Mouse (Mus musculus): ENCODE results near the gene Ostm1.

Gene Ostm1

DNA sequence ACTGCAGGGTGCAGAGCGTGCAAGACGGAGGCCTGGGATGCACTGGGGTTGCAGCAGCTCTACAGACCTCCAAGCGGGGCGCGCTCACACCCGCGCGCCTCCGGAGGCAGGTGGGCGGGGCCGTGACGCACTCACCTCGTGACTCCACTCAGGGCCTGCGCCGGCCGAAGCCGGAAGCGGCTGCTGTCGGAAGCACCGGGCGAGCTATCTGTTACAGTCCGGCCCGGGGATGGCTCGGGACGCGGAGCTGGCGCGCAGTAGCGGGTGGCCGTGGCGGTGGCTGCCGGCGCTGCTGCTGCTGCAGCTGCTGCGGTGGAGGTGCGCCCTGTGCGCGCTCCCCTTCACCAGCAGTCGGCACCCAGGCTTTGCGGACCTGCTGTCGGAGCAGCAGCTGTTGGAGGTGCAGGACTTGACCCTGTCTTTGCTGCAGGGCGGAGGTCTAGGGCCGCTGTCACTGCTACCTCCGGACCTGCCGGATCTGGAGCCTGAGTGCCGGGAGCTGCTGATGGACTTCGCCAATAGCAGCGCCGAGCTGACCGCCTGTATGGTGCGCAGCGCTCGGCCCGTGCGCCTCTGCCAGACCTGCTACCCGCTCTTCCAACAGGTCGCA lies 95.2 kb downstream of the Ostm1 start:
- DNase-seq (ENCODE audit: low read depth, low spot score): peak; percentile 79

DNA sequence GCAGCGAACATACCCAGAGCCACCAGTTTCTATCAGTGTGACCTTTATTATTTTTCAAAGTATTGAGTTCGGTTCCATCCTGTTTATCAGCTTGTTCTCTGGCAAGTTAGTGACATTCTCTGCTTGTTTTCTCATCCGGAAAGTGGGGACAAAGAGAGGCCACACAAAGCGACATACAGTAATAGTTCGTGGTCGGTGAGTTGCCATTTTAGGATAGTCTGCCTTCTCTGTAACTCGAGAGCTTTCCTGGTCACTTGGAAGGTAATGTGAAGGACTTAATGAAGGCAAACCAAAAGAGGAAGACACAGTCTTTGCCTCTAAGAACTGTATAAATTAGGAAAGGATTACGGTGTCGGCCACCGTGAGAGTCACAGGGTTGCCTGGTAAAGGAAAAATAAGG lies 96.0 kb downstream of the Ostm1 start:
- no peak for DNase-seq (ENCODE audit: low read depth, low spot score)

DNA sequence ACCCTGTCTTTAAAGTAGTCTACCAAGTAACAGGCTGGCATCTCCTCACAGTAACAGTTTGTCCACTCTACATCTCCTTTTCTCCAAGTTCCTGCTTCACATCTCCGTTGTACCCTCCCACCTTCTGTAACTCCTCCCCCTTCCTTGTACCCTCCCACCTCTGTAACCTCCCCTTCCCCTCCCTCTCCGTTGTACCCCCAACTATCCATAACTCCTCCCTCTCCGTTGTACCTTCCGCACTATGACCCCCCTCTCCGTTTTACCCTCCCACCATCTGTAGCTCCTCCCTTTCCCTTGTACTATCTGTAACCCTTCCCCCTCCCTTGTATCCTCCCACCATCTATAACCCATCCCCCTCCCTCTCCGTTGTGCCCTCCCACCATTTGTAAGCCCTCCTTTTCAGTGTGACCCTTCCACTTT lies 97.0 kb downstream of the Ostm1 start:
- no peak for DNase-seq (ENCODE audit: low read depth, low spot score)

DNA sequence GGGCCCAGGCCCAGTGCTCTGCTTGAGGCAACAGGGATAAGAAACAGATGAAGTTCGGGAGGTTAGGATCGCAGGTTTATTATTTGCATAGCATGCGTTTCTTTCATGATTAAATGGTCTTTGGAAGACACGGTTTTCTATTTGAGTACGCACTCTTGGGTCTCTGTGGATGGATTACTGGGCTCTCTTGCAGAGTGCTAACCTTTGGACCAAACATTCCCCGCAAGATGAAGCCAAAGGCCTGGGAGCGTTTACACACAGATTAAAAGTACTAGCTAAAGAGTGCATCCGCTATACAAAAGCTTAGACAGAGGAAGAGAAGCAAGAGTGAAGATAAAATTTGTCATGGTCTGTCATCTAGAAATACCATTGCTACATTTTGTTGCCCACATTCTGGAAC lies 98.8 kb downstream of the Ostm1 start:
- DNase-seq (ENCODE audit: low read depth, low spot score): no peak

DNA sequence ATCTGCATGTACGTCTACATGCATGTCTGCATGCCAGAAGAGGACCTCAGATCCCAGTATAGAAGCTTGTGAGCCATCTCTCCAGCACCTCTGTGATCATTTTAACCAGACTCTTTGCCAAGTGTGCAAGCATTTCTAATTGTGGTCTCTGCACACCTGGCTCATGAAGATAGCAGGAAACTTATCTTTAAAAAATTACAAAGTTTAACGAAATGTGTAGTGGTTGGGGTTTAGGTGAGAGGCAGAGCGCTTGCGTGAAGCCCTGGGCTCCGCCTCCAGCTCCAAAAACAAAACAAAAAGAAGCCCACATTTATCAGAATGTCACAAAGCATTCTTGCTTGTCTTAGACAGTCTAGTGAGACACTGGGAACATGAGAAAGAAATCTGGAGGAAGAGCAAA lies 104.3 kb downstream of the Ostm1 start:
- no peak for DNase-seq (ENCODE audit: low read depth, low spot score)

DNA sequence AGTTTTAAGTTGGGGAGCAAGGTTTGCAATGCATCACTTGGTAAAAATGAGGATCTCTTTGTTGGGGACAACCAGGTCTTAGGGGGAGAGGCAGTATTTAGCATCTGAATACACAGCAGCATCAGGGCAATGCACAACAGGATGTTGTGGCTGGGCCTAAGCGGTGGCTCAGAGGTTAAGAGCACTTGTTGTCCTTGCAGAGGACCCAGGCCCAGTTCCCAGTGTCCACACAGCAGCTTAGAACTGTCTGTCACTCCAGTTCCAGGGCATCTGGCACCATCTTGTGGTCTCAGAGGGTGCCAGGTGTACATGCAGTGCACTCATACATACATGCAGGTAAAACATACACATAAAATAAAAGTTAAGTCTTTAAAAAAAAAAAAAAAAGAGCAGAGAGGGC lies 106.1 kb downstream of the Ostm1 start:
- DNase-seq (ENCODE audit: low read depth, low spot score): no peak

DNA sequence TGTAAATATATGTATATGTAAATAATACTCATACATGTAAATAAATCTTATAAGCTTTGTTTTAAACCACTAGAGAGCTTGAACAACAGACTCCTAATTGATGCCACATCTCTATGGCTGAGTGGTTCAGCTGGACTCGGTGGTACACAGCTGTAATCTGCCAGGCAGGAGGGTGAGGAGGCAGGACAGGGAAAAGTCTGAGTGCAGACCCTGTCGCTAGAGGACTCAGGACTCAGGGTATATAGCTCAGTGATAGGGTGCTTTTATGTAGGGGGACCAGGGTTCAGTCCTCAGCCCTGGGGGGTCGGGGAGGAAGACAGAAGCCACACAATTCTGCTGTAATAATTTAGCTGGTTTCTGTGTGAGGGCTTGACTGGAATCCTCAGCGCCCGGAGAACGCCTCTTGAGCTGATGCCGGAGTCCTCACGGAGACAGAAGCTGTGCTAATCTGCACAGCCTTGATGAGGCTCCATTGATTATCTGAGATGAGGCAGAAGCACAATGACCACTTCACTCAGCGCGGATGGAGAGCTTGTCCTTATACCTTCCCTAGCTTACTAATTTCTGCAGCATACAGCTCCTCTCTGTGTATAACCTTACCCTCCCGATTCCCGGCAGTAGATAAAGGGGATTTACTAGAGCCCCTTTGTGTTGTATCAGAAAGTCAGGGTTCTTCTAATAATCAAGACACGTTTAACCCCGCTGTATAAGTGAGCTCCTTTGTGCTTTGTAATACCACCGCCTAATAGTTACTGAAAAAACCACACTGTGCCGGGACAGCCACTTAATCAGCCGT lies 106.8 kb downstream of the Ostm1 start:
- DNase-seq (ENCODE audit: low read depth, low spot score): no peak

DNA sequence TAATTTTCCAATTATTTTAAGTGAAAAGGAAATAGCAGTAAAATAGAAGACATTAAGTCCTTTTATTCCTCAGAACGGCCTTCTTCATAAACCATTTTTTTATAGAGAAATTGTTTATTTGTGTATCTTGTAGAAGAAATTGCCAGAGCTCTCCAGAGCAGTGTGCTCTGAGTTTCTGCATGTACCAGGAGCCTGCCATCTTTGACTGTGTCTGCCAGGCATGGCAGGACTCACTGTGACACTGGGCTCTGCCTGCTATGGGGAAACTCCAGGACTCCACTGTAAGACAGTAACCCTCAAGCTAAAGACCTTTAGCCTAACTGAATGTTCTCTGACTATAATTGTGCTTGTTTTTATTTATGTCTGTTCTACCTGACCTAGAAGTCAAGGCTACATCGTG lies 107.4 kb downstream of the Ostm1 start:
- no peak for DNase-seq (ENCODE audit: low read depth, low spot score)

DNA sequence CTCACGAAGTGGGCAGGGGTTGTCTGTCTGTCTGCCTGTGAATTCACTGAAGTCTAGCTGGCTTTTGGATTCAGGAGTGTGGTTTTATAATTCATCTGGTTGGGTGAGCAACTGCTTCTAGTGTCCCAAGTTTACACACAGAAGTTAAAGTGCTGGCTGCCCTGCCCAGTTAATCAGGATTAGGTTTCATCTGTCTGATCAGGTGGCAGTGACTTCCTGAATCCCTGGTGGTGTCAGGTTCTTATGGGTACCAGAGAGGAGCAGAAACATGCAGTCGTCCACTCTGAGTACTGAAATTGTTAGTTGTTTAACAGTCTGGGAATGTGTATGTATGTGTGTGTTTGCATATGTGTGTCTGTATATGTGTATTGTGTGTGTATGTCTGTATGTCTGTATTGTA lies 108.5 kb downstream of the Ostm1 start:
- DNase-seq (ENCODE audit: low read depth, low spot score): no peak

DNA sequence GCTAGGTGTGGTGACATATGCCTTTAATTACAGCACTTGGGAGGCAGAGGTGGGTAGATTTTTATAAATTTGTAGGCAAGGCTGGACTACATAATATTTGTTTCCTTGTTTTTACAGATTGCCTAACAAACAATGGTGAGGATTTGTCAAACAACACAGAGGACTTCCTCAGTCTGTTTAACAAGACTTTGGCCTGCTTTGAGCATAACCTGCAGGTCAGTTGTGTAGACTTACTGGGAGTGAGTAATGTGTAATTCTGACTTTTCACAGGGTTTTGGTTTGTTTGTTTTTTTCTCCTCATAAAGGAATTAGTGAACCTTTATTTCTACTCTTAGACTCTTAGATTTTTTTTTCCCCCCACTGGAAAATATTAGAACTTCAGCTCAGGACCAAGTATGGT lies 109.2 kb downstream of the Ostm1 start:
- no peak for DNase-seq (ENCODE audit: low read depth, low spot score)

DNA sequence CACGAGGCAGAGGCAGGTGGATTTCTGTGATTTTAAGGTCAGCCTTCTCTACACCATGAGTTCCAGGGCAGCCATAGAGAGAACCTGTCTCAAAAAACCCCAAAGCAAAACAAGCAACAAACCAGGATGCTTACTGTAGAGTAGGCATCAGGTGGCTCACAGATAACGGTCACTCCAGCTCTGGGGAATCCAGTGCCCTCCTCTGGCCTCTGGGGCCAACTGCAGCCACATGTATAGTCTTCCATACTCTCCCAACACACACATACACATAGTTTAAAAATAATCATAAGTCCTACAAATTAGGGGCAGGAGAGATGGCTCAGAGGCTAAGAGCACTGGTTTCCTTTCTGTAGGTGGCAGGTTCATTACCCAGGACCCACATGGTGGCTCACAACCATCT lies 109.9 kb downstream of the Ostm1 start:
- DNase-seq (ENCODE audit: low read depth, low spot score): no peak

DNA sequence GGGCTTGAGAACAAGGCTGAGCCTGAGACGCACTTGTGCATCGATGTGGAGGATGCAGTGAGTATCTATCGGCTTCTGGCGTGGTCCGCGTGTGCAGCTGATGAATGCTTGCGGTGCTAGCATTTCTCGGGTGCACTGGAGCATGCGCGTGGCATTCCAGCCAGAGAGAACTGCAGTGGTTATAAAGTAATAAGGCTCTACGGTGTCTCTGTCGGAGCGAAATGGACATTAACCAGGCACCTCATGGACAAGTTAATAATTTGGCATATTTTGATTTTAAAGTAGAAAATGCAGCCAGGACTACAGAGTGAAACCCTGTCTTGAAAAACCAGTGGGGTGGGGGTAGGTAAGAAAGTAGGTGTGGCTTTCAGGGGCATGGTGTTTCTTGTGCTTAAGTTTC lies 112.7 kb downstream of the Ostm1 start:
- DNase-seq (ENCODE audit: low read depth, low spot score): no peak

DNA sequence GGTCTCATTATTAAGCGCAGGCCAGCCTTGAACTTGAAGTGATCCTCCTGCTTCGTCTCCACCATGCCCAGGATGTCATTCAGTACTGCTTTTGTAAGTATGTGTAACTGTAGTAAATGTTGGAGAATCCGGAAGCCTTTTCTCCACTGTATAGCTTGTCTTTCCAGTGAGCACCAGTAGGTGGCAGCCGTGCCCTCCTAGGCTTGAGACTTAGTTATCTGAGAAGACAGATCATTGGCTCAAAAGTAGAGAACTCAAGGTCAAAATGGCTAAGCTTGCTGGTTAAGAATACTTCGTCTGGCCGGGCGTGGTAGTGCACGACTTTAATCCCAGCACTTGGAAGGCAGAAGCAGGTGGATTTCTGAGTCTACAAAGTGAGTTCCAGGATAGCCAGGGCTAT lies 113.4 kb downstream of the Ostm1 start:
- DNase-seq (ENCODE audit: low read depth, low spot score): peak; percentile 22

DNA sequence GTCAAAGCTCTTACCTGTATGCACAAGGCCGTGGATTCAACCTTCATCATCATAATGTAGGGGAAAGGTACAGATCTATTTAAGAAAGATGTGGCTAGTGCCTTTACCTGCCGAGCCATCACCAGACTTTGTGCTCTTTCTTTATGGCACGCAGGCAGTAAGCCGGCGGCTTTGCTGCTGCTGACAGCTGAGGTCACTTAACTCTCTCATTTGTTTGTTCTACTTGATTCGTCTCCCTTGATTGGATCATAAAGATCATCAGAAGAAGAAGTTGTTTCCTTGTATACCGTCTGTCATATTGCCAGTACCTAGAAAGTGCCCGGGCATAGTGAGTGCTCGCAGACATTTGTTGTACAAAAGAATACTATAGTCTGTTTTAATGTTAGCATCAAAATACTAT lies 114.8 kb downstream of the Ostm1 start:
- DNase-seq (ENCODE audit: low read depth, low spot score): no peak

DNA sequence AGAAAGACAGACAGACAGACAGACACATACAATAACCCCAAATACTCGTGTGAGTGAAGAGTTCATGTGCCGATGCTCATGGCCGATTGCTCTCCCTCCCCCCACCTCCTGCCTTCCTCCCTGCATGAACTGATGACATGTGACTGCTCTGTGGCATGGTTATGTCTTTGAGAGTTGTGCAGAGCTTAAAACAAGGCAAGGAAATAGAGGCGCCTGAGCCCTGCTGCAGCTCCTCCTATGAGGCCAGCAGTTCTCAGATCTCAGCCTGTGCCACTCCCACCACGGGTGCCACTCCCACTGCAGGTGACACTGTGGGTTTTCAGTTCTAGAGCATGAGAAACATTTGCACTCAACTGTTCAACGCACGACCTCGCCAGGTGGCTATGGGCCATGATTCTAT lies 115.4 kb downstream of the Ostm1 start:
- DNase-seq (ENCODE audit: low read depth, low spot score): no peak

DNA sequence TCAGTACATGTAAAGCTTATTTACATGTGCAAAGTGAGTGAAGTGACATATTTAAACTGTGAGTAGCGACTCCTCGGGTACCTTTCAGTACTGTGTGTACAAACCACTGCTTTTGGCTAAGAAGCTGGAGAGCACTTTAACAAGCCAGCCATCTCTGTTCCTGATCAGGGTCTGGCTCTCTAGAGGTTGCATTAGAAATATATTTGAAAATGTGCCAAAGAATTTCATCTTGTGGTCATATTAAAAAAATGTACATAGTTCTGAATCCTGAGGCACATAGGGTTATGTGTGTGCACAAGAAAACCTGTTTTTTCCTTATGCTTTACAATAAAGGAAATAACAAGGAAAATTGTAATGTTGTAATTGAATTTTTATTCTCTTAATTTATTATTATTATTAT lies 118.5 kb downstream of the Ostm1 start:
- no peak for DNase-seq (ENCODE audit: low read depth, low spot score)

DNA sequence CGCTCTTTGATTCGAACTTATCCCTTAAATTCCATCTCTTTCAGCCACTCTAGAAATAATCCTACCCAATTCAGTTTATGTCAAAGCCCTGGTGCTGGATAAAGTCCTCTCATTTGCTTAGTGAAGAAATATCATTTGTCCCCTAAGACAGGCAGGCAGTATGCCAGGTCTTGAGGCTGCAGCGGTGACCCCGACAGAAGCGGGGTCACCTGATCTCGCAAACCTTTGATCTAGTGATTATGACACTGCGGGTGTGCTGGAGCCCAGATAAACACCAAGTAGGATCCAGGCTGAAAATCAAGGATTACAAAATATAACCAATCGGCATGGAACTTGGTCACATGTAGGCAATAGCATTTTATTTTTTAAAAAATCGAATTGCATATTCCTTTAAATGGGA lies 131.1 kb downstream of the Ostm1 start:
- no peak for DNase-seq (ENCODE audit: low read depth, low spot score)

DNA sequence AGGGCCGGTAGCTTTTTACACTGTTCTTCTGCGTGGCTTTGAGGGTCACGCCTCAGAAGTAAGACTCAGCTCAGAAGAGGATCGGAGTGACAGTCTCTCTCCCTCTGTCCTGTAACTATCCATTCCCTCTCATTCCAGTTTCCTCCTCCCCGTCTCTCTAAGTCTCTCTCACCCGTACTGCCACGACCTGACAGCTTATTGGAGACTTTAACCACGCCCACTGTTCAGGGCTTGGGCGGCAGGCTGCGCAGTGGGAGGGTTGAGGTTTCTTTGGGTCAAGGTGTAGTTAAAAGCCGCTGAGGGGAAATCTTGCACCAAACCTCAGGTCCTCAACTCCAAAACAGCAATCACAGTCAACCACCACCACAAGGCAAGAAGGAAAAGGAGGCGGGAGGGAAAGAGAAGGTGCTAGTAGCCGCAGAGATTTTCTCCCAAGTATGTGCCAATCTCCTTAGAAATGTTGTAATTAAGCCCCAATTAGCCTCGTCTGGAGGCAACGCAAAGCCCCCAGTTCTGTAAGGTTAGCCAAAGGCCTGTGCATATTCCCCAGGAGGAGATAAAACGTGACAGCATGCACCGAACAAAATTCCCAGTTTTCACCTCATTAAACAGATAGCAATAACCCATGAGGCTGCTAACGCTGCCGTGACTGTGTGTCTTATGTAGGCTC lies 131.9 kb downstream of the Ostm1 start:
- DNase-seq (ENCODE audit: low read depth, low spot score): no peak

DNA sequence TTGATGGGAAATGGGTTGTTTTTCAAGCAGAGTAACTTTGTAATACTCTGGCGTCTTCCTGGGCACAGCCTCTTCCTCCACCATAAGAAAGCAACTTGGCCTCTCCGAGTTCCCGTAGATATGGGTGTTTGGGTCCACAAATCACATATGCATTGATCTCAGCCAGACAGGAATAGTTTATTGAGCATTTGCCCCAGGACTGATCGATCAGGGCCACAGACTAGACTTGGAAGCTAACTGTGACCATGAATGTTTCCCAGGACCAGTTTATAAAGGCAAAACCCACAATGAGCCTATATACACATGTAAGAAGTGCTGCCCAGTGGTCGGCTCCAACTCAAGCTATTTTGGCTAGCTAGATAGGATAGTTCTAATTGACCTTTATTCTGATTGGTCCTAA lies 138.5 kb downstream of the Ostm1 start:
- no peak for DNase-seq (ENCODE audit: low read depth, low spot score)

DNA sequence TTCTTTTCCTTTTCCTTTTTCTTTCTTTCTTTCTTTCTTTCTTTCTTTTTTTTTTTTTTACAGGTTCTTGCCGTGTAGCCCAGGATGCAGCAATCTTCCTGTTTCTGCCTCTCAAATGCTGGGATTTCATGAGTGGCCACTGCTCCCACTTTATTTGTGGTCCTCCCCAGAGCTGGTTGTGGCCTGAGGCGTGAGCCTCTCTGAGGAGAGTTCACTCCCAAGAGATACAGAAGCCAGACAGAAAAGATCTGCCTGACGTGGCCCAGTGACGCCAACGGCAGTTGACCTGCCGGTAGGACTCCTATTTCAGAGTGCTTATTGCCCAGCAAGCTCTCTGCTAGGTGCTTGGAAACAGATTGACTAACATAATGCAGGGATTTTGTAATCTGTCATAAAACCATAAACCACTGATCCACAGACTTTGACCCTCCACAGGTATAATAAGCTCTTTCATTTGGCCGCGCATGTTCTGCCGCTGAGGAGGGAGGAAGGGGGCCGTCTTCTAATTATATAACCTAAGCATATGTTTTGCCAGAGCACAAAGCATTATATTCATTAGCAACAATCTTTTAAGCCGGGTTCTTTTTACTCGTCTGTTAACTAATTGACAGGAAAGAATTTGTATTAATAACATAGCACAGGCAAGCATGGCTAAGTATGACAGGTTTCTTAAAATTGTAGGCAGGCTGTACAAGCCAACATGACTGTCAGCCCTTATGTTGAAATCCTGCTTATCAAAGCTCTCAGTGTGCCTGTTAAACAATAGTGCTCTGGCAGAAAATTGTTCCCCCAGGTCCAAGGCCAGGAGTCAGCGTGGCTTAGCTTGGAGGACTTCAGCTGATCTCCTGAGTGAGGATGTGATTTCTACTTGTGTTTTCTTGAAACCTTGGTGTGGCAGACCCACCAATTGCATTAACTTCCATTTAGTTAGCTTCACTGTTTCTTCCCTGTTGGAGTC lies 139.9 kb downstream of the Ostm1 start:
- no peak for DNase-seq (ENCODE audit: low read depth, low spot score)

DNA sequence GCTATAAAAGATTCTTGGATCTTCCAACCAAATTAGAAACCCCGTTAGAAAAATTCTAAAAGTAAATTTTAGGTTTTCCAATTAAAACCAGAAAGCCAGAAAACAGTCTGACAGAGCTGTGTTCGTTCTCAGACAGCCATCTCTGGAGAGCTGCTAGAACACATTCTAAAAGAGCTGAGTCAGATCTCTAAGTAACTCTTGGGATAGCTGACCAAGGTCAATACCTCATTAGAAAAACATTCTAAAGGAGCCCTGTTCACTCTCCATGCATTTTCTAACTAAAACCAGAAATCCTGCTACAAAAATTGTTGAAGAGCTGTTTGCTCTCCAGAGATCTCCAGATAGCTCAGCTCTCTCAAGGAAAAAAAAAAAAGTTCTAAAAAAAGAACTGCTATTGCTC lies 146.0 kb downstream of the Ostm1 start:
- no peak for DNase-seq (ENCODE audit: low read depth, low spot score)

DNA sequence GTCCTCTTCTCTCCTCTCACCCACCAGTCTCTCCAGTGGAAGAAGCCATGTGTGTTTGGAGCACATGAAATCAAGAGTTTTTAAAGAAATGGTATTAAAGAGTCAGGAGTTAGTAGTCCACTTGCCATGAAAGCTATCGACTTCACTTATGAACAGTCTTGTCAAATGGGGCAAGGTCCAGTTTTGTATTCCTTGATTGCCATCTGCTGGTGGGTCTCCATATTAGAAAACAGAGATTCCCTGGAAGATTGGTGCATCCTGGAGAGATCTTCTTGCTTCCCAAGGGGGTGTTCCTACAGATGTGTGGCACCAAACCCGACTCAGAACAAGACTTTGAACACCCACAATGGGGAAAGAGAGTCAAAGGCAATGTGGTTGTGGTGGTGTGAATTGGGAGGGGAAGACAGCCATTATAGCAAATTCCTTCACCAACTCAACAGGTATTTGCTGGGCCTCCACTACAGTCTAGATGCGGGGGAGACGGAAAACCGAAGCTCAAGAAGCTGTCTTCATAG lies 151.0 kb downstream of the Ostm1 start:
- DNase-seq (ENCODE audit: low read depth, low spot score): peak; percentile 8
